Mouse (Mus musculus) cerebellum, adult 9-11 months (tissue): Measurements from ENCODE around the gene Ccnd3.

Experiments
- DNase-seq: peaks from one replicate; pipeline ENCODE4 v3.0.0; 2022

Ccnd3 gene

GRCm38 (mm10) chr17:47554621-47555020 lies 49.8 kb downstream of the Ccnd3 start:
- no peak for DNase-seq

GRCm38 (mm10) chr17:47557179-47557578 lies 52.3 kb downstream of the Ccnd3 start:
- no peak for DNase-seq

- DNase-seq = no peak
These were observed 54.9 kb downstream of the Ccnd3 start for GRCm38 (mm10) chr17:47559726-47560125.

- DNase-seq = no peak
These were observed 58.0 kb downstream of the Ccnd3 start for GRCm38 (mm10) chr17:47562875-47563274.

DNA sequence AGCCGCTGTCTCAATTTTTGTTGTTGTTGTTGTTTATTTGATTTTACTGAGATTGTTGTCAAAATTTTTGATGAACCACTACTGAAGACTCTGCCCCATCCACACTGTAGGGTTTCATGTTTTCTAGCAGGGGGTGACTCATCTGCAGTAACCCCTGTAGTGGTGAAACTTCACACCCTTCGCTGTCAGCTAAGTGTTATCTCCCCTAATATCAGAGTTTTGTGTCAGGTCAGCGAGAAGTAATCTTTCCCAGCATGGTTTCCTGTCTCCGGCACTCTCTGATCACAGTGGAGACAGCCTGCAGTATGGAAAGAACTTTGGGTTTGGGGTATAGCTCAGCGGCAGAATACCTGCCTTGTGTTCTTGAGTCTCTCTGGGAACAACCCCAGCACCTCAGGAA lies 59.8 kb downstream of the Ccnd3 start:
- DNase-seq = no peak

DNA sequence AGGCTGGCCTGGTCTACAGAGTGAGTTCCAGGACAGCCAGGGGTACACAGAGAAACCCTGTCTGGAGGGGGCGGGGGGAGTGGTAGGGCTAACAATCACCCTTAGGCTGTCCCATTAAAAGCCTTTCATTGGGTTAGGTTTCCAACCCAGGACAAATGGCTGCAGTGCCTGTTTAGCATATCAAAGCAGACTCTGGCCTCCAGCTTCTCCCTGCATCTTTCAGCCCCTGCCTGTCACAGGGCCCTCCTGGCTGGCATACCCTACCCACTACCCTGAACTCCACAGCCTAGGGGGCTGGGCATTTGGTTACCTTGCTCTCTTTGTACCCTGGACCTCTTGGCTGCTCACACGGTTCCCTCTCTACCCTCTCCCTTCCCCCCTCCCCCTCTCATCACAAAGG lies 61.3 kb downstream of the Ccnd3 start:
- DNase-seq = no peak

GRCm38 (mm10) chr17:47567271-47567670 lies 62.4 kb downstream of the Ccnd3 start:
- DNase-seq = no peak

DNA sequence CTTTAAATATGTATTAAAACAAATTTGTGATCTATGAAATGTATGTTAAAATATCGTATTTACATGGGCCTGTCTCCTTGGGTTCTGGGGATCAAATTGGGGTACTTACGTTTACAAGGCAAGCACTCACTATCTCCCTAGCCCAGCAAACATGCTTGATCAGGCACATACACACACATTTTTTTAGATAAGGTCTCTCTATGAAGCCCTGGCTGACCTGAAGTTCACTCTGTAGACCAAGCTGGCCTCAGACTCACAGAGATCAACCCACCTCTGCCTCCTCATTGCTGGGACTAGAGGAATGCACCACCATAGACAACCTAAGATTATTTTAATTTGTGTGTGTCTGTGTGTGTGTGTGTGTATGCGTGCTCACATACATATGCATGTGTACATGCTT lies 63.5 kb downstream of the Ccnd3 start:
- no peak for DNase-seq

GRCm38 (mm10) chr17:47568951-47569527 lies 64.2 kb downstream of the Ccnd3 start:
- DNase-seq = no peak

GRCm38 (mm10) chr17:47571621-47572020 lies 66.8 kb downstream of the Ccnd3 start:
- DNase-seq = no peak

GRCm38 (mm10) chr17:47572436-47572835 lies 67.6 kb downstream of the Ccnd3 start:
- no peak for DNase-seq

- DNase-seq = no peak
These were observed 69.2 kb downstream of the Ccnd3 start for GRCm38 (mm10) chr17:47574028-47574427.

- no peak for DNase-seq
These were observed 70.0 kb downstream of the Ccnd3 start for GRCm38 (mm10) chr17:47574830-47575229.

DNA sequence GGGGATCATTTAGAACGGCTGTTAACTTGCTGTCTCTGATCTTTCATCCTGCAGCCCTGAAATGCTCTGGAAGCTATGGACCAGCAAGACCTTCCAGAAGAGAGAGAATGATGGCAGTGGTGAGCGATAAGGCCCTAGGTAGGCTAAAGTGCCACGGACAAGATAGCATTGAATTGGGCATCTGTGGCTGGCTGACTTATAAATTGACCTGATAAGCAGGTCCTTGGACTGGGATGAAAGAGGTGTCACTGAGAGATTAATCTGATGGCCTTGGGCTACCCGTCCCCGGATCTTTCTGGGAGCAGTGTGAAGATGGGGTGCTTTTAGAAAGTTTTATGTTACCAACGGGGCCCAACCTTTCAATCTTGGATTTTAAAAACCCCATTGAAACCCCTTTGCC lies 73.8 kb downstream of the Ccnd3 start:
- DNase-seq = no peak

- DNase-seq = no peak
These were observed 76.1 kb downstream of the Ccnd3 start for GRCm38 (mm10) chr17:47580962-47581361.

DNA sequence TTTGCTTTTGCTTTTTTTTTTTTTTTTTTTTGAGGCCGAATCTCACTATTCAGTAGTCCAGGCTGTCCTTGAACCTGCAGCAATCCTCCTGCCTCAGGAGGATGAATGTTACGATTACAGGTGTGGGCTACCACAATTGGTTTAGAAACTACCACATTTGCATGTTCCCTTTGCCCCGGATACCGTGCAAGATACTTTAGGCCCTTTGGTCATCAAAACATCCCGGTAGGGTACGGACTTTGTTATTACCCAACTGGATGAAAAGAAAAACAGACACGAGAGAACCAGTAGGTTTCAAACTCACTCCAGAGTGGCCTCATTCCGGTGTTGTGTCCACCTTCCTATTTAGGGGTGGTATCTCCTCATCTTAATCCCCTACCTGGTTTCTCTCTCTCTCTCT lies 83.7 kb downstream of the Ccnd3 start:
- no peak for DNase-seq

DNA sequence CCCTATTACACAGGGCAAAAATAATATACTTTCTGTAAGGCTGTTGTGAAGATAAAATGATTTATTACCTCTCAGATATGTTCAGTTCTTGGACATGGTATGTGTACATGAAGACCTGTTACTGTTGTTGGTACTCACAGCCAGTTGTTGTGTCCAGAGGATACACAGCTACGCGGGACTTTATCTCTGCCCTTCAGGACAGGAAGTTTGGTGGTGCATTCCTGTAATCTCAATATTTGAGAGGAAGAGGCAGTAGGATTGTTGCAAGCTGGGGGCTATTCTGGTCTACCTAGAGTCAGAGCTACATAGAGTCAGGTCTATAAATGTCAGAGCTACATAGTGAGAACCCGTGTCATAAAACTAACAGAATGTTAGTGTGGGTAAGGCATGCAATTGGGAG lies 86.2 kb downstream of the Ccnd3 start:
- DNase-seq = no peak

- peak; percentile 89 for DNase-seq
These were observed 88.5 kb downstream of the Ccnd3 start for GRCm38 (mm10) chr17:47593215-47593853.

GRCm38 (mm10) chr17:47593854-47594182 lies 89.0 kb downstream of the Ccnd3 start:
- no peak for DNase-seq

- peak; percentile 63 for DNase-seq
These were observed 89.5 kb downstream of the Ccnd3 start for GRCm38 (mm10) chr17:47594183-47594968.

GRCm38 (mm10) chr17:47594969-47595247 lies 90.1 kb downstream of the Ccnd3 start:
- DNase-seq = no peak

- no peak for DNase-seq
These were observed 90.7 kb downstream of the Ccnd3 start for GRCm38 (mm10) chr17:47595248-47596161.

- DNase-seq = no peak
These were observed 91.4 kb downstream of the Ccnd3 start for GRCm38 (mm10) chr17:47596162-47596838.
